Mouse (Mus musculus): ENCODE measurements around the gene Gjc2. TPM values are rescaled to one million over a fixed set of nuclear protein-coding genes. Genes with fewer than 3 reads are reported as not detected.

Gjc2 gene
- polyA plus RNA-seq, 1 experiment: 0.04 TPM

DNA sequence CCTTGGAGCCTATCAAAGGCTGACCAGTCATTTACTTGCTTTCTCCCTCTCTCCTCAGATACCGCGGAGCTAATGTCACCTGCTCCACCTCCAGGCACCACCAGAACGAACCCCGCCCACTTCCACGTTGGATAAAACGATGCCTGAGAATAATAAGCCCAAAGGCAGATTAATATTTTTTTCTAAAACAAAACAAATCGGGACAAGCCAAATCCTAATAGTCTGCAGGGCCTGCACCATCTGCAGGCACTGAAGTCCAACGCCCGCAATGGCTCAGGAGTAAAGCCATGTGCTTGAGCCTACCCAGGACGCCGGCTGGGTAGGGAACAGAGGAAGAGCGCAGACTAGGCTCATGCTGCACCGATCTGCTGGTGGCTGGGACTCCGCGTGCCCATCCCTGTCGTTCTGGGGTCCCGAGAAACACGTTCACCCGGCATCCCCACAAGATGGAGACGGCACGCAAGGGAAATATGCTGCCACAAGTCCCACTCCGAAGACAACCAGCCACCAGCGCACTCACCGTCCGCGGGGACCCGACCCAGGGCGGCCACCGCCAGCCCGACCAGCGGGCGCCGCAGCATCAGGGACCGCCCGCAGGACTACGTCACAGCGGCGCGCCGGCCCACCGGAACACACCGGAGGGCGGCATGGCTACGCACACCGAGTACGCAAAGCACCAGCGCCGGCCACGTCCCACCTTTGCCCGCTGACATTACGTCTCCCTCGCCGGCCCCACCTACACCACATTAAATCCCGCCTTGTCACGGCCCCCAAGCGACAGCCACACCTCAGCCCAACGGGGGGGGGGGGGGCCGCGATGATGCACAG is 8.4 kb upstream of the Gjc2 start:
- Histone ChIP-seq H3K79me2 (ENCODE audit: control insufficient read depth, insufficient read depth) (no peaks in the 10 kb centered on the region), H3K4me2 (ENCODE audit: low read depth) (peak overlapping the region; percentile 92), H3K36me3 (ENCODE audit: control insufficient read depth, insufficient read depth) (no peaks in the 10 kb centered on the region), H3K27me3 (ENCODE audit: control insufficient read depth, insufficient read depth, insufficient read length) (no peaks in the 10 kb centered on the region), H3K4me3 (peak overlapping the region; percentile 58), H3ac (ENCODE audit: control insufficient read depth, insufficient read length) (peak overlapping the region; percentile 56)
- TF ChIP-seq POLR2A (IDR thresholded peaks at IDR 0.05; ENCODE audit: insufficient read length, low read depth): peak; percentile 97
- no peak for TF ChIP-seq REST (IDR thresholded peaks at IDR 0.05; ENCODE audit: insufficient read depth, insufficient read length)
- no peak for TF ChIP-seq MYOG (IDR thresholded peaks at IDR 0.05; ENCODE audit: control insufficient read depth in 1 of 3, insufficient read depth in 1 of 3, insufficient read length in 2 of 3, low read depth in 2 of 3)
- TF ChIP-seq CEBPB (IDR thresholded peaks at IDR 0.05; ENCODE audit: insufficient read depth, poor library complexity, severe bottlenecking): no peak
- TF ChIP-seq SRF (IDR thresholded peaks at IDR 0.05; ENCODE audit: control insufficient read depth, insufficient read length, low read depth): no peak
- no peak for TF ChIP-seq USF1 (IDR thresholded peaks at IDR 0.05; ENCODE audit: low read depth)
- peak; percentile 90 for TF ChIP-seq POLR2AphosphoS2 (IDR thresholded peaks at IDR 0.05; ENCODE audit: insufficient read length, low read depth)
- TF ChIP-seq TCF3 (IDR thresholded peaks at IDR 0.05; ENCODE audit: insufficient read length, low read depth): no peak

DNA sequence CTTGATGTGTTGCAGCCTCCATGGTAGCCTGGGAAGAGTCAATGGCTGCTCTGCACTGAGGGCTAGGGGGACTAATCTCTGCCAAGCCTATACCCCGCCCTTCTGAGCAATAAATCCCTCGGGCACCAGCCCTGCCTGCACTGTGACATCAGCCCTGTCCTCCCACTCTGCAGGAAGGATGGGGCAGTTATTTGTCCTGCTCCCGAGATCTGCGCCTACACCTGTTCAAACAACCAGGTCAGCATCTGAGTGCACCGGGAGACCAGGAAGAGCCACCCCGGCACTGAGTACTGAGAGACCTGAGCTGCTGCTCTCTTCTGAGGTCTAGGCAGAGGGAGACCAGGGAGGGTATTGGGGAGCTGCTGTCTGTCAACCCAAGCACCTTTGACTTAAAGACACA is 4.7 kb upstream of the Gjc2 start:
- Histone ChIP-seq H3ac (ENCODE audit: control insufficient read depth, insufficient read length) (no peak overlapping the region), H3K4me2 (ENCODE audit: low read depth) (no peak overlapping the region), H3K27me3 (ENCODE audit: control insufficient read depth, insufficient read depth, insufficient read length) (no peaks in the 10 kb centered on the region), H3K4me3 (no peak overlapping the region), H3K36me3 (ENCODE audit: control insufficient read depth, insufficient read depth) (peaks cover 3% of the 10 kb centered on the region), H3K79me2 (ENCODE audit: control insufficient read depth, insufficient read depth) (no peaks in the 10 kb centered on the region)
- TF ChIP-seq USF1 (IDR thresholded peaks at IDR 0.05; ENCODE audit: low read depth) (no peak), POLR2AphosphoS2 (IDR thresholded peaks at IDR 0.05; ENCODE audit: insufficient read length, low read depth) (no peak)

DNA sequence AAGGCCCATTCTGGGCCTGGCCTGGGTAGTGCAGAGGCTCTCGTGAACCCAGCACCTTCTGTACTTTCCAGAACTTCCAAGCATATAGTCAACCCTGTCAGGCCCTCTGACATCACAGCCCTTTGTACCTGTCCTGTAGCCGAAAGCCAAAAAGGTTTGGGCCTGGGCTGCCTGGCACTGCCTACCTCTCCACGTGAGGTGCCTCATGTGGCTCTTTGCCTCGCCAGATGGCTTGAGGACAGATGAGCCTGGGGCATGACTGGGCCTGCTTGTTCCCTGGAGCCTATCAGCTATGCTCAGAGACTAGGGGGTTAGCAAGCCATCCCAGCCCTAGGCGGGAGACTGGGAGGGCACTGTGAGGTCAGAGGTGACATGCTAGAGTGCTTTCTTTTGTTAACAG is 2.5 kb upstream of the Gjc2 start:
- H3K79me2 ChIP-seq (ENCODE audit: control insufficient read depth, insufficient read depth): no peaks in the 10 kb centered on the region
- no peak overlapping the region for H3ac ChIP-seq (ENCODE audit: control insufficient read depth, insufficient read length)
- TF ChIP-seq TCF12 (IDR thresholded peaks at IDR 0.05; ENCODE audit: insufficient read depth, poor library complexity, severe bottlenecking) (no peak), POLR2A (IDR thresholded peaks at IDR 0.05; ENCODE audit: insufficient read length, low read depth) (no peak), MYOD1 (IDR thresholded peaks at IDR 0.05; ENCODE audit: control insufficient read depth in 1 of 3, insufficient read length in 2 of 3, low read depth in 2 of 3) (no peak), MAX (IDR thresholded peaks at IDR 0.05; ENCODE audit: low read depth) (no peak), USF1 (IDR thresholded peaks at IDR 0.05; ENCODE audit: low read depth) (no peak), POLR2AphosphoS2 (IDR thresholded peaks at IDR 0.05; ENCODE audit: insufficient read length, low read depth) (no peak), REST (IDR thresholded peaks at IDR 0.05; ENCODE audit: insufficient read depth, insufficient read length) (no peak), E2F4 (IDR thresholded peaks at IDR 0.05; ENCODE audit: insufficient read depth) (no peak), CEBPB (IDR thresholded peaks at IDR 0.05; ENCODE audit: insufficient read depth, poor library complexity, severe bottlenecking) (no peak), TCF3 (IDR thresholded peaks at IDR 0.05; ENCODE audit: insufficient read length, low read depth) (no peak), SRF (IDR thresholded peaks at IDR 0.05; ENCODE audit: control insufficient read depth, insufficient read length, low read depth) (no peak)
- H3K4me2 ChIP-seq (ENCODE audit: low read depth): no peak overlapping the region
- peaks cover 3% of the 10 kb centered on the region for H3K36me3 ChIP-seq (ENCODE audit: control insufficient read depth, insufficient read depth)
- no peak overlapping the region for H3K4me3 ChIP-seq
- no peaks in the 10 kb centered on the region for H3K27me3 ChIP-seq (ENCODE audit: control insufficient read depth, insufficient read depth, insufficient read length)

DNA sequence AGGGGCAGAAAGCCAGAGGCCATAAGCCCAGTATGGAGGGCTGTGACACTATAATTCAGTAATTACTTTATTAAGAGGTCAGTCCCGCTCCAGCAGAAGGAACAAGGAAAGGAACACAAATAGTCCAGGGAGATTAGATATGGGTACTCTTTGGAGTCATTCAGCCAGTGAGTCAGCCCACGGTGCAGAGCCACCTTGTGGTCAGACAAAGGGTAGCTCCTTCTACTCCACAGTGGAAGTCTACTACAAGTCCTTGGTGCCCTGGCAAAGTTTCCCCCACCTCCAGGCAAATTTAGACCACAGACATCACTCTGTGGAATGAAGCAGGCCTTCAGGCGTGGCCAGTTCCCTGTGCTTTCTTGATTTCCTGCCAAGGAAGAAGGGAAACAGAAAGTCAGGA is 808 bp upstream of the Gjc2 start:
- TF ChIP-seq CEBPB (IDR thresholded peaks at IDR 0.05; ENCODE audit: insufficient read depth, poor library complexity, severe bottlenecking): no peak
- TF ChIP-seq MAX (IDR thresholded peaks at IDR 0.05; ENCODE audit: low read depth): no peak
- no peak for TF ChIP-seq USF1 (IDR thresholded peaks at IDR 0.05; ENCODE audit: low read depth)
- TF ChIP-seq POLR2AphosphoS2 (IDR thresholded peaks at IDR 0.05; ENCODE audit: insufficient read length, low read depth): no peak
- TF ChIP-seq MYOD1 (IDR thresholded peaks at IDR 0.05; ENCODE audit: control insufficient read depth in 1 of 3, insufficient read length in 2 of 3, low read depth in 2 of 3): no peak
- no peak for TF ChIP-seq E2F4 (IDR thresholded peaks at IDR 0.05; ENCODE audit: insufficient read depth)
- TF ChIP-seq REST (IDR thresholded peaks at IDR 0.05; ENCODE audit: insufficient read depth, insufficient read length): no peak
- no peak for TF ChIP-seq POLR2A (IDR thresholded peaks at IDR 0.05; ENCODE audit: insufficient read length, low read depth)
- no peak for TF ChIP-seq TCF3 (IDR thresholded peaks at IDR 0.05; ENCODE audit: insufficient read length, low read depth)
- no peak for TF ChIP-seq SRF (IDR thresholded peaks at IDR 0.05; ENCODE audit: control insufficient read depth, insufficient read length, low read depth)
- TF ChIP-seq MYOG (IDR thresholded peaks at IDR 0.05; ENCODE audit: control insufficient read depth in 1 of 3, insufficient read depth in 1 of 3, insufficient read length in 2 of 3, low read depth in 2 of 3): no peak
- TF ChIP-seq TCF12 (IDR thresholded peaks at IDR 0.05; ENCODE audit: insufficient read depth, poor library complexity, severe bottlenecking): no peak
- no peak overlapping the region for H3ac ChIP-seq (ENCODE audit: control insufficient read depth, insufficient read length)
- H3K36me3 ChIP-seq (ENCODE audit: control insufficient read depth, insufficient read depth): peaks cover 3% of the 10 kb centered on the region
- no peak overlapping the region for H3K4me3 ChIP-seq
- H3K79me2 ChIP-seq (ENCODE audit: control insufficient read depth, insufficient read depth): no peaks in the 10 kb centered on the region
- no peaks in the 10 kb centered on the region for H3K27me3 ChIP-seq (ENCODE audit: control insufficient read depth, insufficient read depth, insufficient read length)
- H3K4me2 ChIP-seq (ENCODE audit: low read depth): no peak overlapping the region

DNA sequence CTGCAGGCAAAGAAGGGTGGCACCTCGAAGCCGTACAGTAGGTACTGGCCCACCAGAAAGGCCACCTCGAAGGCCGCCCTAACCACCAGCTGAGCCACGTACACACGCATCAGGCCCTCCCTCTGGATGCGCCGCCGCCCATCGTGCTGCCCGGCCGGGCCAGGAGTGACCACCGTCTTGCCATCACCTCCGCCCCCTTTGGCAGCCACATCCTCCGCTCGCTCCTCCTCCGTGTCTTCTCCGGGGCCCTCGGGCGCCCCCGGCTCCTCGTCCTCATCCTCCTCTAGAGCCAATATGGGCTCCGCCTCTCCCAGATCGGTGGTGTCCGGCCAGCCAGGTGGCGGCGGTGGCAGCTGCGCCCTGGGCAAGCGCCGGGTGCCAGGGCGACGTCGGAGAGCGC is 6.1 kb downstream of the Gjc2 start:
- no peak for TF ChIP-seq POLR2A (IDR thresholded peaks at IDR 0.05; ENCODE audit: insufficient read length, low read depth)
- TF ChIP-seq USF1 (IDR thresholded peaks at IDR 0.05; ENCODE audit: low read depth): no peak
- no peak for TF ChIP-seq SRF (IDR thresholded peaks at IDR 0.05; ENCODE audit: control insufficient read depth, insufficient read length, low read depth)
- no peak overlapping the region for H3ac ChIP-seq (ENCODE audit: control insufficient read depth, insufficient read length)
- H3K36me3 ChIP-seq (ENCODE audit: control insufficient read depth, insufficient read depth): no peaks in the 10 kb centered on the region
- no peak overlapping the region for H3K4me3 ChIP-seq
- H3K4me2 ChIP-seq (ENCODE audit: low read depth): no peak overlapping the region
- H3K79me2 ChIP-seq (ENCODE audit: control insufficient read depth, insufficient read depth): no peaks in the 10 kb centered on the region
- H3K27me3 ChIP-seq (ENCODE audit: control insufficient read depth, insufficient read depth, insufficient read length): peaks cover 37% of the 10 kb centered on the region
